Mouse (Mus musculus) myocyte (in vitro differentiated cells): Measurements from ENCODE around the gene Wnt10a.

Experiments
- E2F4 ChIP-seq: IDR thresholded peaks from one replicate; pipeline ENCODE4 v1.6.1; 2011; ENCODE audit warnings: mild to moderate bottlenecking, control low read depth, moderate library complexity; ENCODE audit not compliant: insufficient read depth
- MAX ChIP-seq: IDR thresholded peaks from one replicate; pipeline ENCODE4 v1.6.1; 2011; ENCODE audit warnings: low read depth, mild to moderate bottlenecking, control low read depth
- USF1 ChIP-seq: IDR thresholded peaks from one replicate; pipeline ENCODE4 v1.6.1; 2011; ENCODE audit warnings: low read depth, mild to moderate bottlenecking, control low read depth, moderate library complexity

DNA sequence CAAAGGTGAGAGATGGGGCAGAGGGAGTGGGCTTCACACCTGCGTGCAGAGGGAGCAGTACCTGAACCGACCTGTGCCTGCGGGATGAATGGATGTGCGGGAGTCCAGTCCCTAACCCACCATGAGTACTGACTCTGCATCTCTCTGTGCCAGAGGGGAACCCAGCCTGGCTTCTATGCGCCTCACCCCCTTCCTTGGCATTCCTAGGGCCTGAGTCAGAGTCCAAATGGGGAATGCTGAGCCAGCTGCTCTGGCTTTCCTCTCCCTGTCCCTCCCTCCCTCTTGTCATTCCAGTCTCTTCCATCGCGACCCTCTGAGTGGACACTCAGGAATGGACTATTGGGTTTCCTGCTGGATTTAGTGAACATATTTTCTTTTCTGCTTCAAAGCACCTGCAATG is 42.0 kb upstream of the Wnt10a start:
- TF ChIP-seq E2F4 = no peak
- no peak for TF ChIP-seq MAX
- no peak for TF ChIP-seq USF1
